Mouse (Mus musculus): ENCODE results near the gene Eprs. TPM values are rescaled to one million over a fixed set of nuclear protein-coding genes. Genes with fewer than 3 reads are reported as not detected.

Gene Eprs
- polyA plus RNA-seq, 1 experiment, result 35.6 TPM

DNA sequence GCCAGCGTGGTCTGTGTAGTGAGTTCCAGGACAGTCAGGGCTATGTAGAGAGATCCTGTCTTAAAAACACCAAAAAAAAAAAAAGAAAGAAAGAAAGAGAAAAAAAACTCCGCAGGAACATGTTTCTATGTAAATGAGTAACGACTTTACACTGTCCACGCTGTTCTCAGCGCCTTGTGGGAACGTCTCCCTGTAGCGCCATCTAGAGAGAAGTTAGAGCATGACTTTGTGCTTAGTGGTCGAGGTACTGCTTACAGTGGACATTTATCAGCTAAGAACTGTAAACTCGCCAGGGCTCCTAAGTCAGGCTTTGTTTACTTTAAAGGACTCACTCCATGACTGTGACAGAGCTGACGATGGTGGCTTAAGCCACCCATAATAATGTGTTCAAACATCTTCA, 16.7 kb upstream of the Eprs start:
- no peaks in the 10 kb centered on the region for H3K4me1 ChIP-seq (ENCODE audit: control insufficient read depth, insufficient read depth, insufficient read length, low read length)
- H3K27ac ChIP-seq (replicated peaks; ENCODE audit: low read depth, low read length), result no peak overlapping the region

GRCm38 (mm10) chr1:185349741-185350140, 13.1 kb upstream of the Eprs start:
- Histone ChIP-seq H3K4me1 (ENCODE audit: control insufficient read depth, insufficient read depth, insufficient read length, low read length) (no peaks in the 10 kb centered on the region), H3K27ac (replicated peaks; ENCODE audit: low read depth, low read length) (no peak overlapping the region), H3K4me3 (ENCODE audit: insufficient read depth, low read depth, low read length) (no peak overlapping the region)

More for the DNA sequence above, 16.7 kb upstream of the Eprs start:
- no peak overlapping the region for H3K4me3 ChIP-seq (ENCODE audit: insufficient read depth, low read depth, low read length)

- H3K4me1 ChIP-seq (ENCODE audit: control insufficient read depth, insufficient read depth, insufficient read length, low read length), result no peaks in the 10 kb centered on the region
- no peak overlapping the region for H3K4me3 ChIP-seq (ENCODE audit: insufficient read depth, low read depth, low read length)
- no peak overlapping the region for H3K27ac ChIP-seq (replicated peaks; ENCODE audit: low read depth, low read length)
These were observed 12.2 kb upstream of the Eprs start for GRCm38 (mm10) chr1:185350611-185351010.

DNA sequence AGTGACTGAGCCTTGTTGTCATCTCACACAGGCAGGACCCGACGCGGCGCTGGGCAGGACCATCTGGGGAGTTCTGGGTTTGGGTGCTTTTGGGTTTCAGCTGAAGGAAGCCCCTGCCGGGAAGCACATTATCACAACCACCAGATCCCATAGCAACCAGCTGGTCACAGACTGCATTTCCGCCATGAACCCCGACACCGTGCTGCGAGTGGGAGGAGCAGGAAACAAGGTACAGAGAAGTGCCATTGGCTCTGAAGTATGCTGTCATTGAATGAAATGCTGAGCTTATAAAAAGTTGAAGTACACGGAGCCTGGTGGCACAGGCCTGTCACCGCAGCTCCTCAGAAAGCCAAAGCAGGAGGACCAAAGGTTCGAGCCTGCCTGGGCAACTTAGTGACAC, 10.7 kb upstream of the Eprs start:
- no peak overlapping the region for H3K4me3 ChIP-seq (ENCODE audit: insufficient read depth, low read depth, low read length)

GRCm38 (mm10) chr1:185353351-185353750, 9.5 kb upstream of the Eprs start:
- Histone ChIP-seq H3K4me3 (ENCODE audit: insufficient read depth, low read depth, low read length) (no peak overlapping the region), H3K4me1 (ENCODE audit: control insufficient read depth, insufficient read depth, insufficient read length, low read length) (no peaks in the 10 kb centered on the region), H3K27ac (replicated peaks; ENCODE audit: low read depth, low read length) (no peak overlapping the region)

More for the DNA sequence above, 10.7 kb upstream of the Eprs start:
- no peak overlapping the region for H3K27ac ChIP-seq (replicated peaks; ENCODE audit: low read depth, low read length)
- no peaks in the 10 kb centered on the region for H3K4me1 ChIP-seq (ENCODE audit: control insufficient read depth, insufficient read depth, insufficient read length, low read length)

DNA sequence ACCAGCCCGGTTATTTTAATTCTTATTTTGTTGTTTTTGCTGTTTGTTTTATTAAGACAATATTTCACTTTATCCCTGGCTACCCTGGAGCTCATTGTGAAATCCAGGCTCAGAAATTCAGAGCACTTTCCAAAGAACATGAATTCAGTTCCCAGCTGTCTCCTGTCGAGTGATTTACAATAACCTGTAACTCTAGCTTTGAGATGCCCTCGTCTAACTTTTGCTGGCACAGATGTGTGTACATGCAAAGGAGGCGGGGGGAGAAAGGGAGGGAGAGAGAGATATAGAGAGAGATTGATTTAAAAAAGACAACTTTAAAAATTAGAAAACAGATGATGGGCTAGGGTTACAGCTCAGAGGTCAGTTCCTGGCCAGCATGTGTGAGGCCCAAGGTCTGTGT, 8.1 kb upstream of the Eprs start:
- H3K4me3 ChIP-seq (ENCODE audit: insufficient read depth, low read depth, low read length), result no peak overlapping the region

DNA sequence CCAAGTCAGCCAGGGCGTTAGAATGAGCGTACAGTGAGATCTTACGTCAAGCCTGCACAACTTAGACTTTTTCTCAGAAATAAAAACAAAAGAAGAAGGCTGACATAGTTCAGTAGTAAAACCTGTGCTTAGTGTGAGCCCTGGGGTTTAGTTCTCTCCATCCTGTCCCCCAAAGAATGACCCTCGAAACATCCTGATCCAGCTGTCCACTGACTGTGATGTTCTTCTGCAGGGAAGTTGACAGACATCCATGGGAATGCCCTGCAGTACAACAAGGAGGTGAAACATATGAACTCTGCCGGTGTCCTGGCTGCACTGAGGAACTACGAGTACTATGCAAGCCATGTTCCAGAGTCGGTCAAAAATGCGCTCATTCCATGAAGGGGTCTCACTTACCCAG, 6.6 kb upstream of the Eprs start:
- no peak overlapping the region for H3K4me3 ChIP-seq (ENCODE audit: insufficient read depth, low read depth, low read length)
- H3K27ac ChIP-seq (replicated peaks; ENCODE audit: low read depth, low read length), result no peak overlapping the region
- H3K4me1 ChIP-seq (ENCODE audit: control insufficient read depth, insufficient read depth, insufficient read length, low read length), result no peaks in the 10 kb centered on the region

More for the DNA sequence above, 8.1 kb upstream of the Eprs start:
- no peaks in the 10 kb centered on the region for H3K4me1 ChIP-seq (ENCODE audit: control insufficient read depth, insufficient read depth, insufficient read length, low read length)
- no peak overlapping the region for H3K27ac ChIP-seq (replicated peaks; ENCODE audit: low read depth, low read length)

GRCm38 (mm10) chr1:185358211-185358610, 4.6 kb upstream of the Eprs start:
- Histone ChIP-seq H3K27ac (replicated peaks; ENCODE audit: low read depth, low read length) (no peak overlapping the region), H3K4me3 (ENCODE audit: insufficient read depth, low read depth, low read length) (no peak overlapping the region), H3K4me1 (ENCODE audit: control insufficient read depth, insufficient read depth, insufficient read length, low read length) (no peaks in the 10 kb centered on the region)

DNA sequence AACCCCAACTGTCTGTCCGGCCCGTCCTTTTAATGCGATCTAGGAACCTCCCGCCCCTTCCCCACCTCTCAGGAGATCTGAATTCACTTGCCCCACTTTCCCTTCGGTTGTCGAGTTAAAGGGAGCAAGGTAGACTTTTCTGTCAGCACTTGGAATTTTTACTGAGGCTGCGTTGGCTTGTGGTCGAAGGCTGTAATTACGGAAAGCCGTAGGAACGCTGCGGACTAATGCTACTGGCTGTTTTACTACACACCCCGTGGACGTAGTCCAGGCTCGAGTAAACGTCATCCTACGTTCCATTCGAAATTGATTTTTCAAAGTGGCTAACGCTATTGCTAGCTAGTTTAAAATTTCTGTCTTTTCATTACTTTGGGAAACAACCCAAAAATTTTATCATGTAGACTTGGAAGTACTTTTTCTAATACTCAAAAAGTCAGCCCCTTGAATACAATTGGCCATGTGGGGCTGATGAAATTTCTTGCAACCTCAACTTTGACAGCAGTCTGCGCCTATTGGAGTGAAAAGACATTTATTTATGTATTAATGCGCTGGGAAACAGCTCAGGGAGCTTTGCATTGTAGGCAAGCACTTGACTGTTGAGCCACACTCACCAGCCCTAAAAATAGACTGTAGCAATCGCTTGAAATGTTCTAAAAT, 810 bp downstream of the Eprs start:
- Histone ChIP-seq H3K27ac (replicated peaks; ENCODE audit: low read depth, low read length) (peak overlapping the region; percentile 59), H3K4me3 (ENCODE audit: insufficient read depth, low read depth, low read length) (peak overlapping the region; percentile 78), H3K4me1 (ENCODE audit: control insufficient read depth, insufficient read depth, insufficient read length, low read length) (no peaks in the 10 kb centered on the region)

GRCm38 (mm10) chr1:185364183-185364540, 1.3 kb downstream of the Eprs start:
- peak overlapping the region; percentile 78 for H3K4me3 ChIP-seq (ENCODE audit: insufficient read depth, low read depth, low read length)
- no peak overlapping the region for H3K27ac ChIP-seq (replicated peaks; ENCODE audit: low read depth, low read length)

GRCm38 (mm10) chr1:185367383-185367782, 4.5 kb downstream of the Eprs start:
- Histone ChIP-seq H3K27ac (replicated peaks; ENCODE audit: low read depth, low read length) (no peak overlapping the region), H3K4me3 (ENCODE audit: insufficient read depth, low read depth, low read length) (no peak overlapping the region), H3K4me1 (ENCODE audit: control insufficient read depth, insufficient read depth, insufficient read length, low read length) (no peaks in the 10 kb centered on the region)

More at GRCm38 (mm10) chr1:185364183-185364540, 1.3 kb downstream of the Eprs start:
- H3K4me1 ChIP-seq (ENCODE audit: control insufficient read depth, insufficient read depth, insufficient read length, low read length), result no peaks in the 10 kb centered on the region

GRCm38 (mm10) chr1:185369979-185370378, 7.1 kb downstream of the Eprs start:
- no peaks in the 10 kb centered on the region for H3K4me1 ChIP-seq (ENCODE audit: control insufficient read depth, insufficient read depth, insufficient read length, low read length)
- H3K27ac ChIP-seq (replicated peaks; ENCODE audit: low read depth, low read length), result no peak overlapping the region
- no peak overlapping the region for H3K4me3 ChIP-seq (ENCODE audit: insufficient read depth, low read depth, low read length)

GRCm38 (mm10) chr1:185376390-185376789, 13.5 kb downstream of the Eprs start:
- Histone ChIP-seq H3K4me1 (ENCODE audit: control insufficient read depth, insufficient read depth, insufficient read length, low read length) (no peaks in the 10 kb centered on the region), H3K4me3 (ENCODE audit: insufficient read depth, low read depth, low read length) (no peak overlapping the region), H3K27ac (replicated peaks; ENCODE audit: low read depth, low read length) (no peak overlapping the region)

DNA sequence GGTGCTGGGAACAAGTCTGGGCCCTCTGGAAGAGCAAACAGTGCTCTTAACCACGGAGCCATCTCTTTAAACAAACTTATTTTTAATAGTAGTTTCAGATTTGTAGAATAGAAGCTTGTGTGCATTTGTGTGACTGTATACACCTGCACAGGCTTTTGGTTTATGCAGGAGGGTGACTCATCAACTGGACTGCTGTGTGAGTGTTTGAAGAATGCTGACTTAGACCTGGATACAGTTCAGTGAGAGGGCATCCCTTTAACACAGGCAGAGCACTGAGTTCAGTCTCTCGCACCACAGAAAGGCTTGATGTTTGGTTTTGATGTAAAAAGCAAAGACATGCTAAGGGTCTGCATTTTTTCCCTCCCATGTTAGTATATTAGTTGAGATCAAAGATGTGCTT, 14.6 kb downstream of the Eprs start:
- Histone ChIP-seq H3K4me1 (ENCODE audit: control insufficient read depth, insufficient read depth, insufficient read length, low read length) (no peaks in the 10 kb centered on the region), H3K27ac (replicated peaks; ENCODE audit: low read depth, low read length) (no peak overlapping the region), H3K4me3 (ENCODE audit: insufficient read depth, low read depth, low read length) (no peak overlapping the region)

DNA sequence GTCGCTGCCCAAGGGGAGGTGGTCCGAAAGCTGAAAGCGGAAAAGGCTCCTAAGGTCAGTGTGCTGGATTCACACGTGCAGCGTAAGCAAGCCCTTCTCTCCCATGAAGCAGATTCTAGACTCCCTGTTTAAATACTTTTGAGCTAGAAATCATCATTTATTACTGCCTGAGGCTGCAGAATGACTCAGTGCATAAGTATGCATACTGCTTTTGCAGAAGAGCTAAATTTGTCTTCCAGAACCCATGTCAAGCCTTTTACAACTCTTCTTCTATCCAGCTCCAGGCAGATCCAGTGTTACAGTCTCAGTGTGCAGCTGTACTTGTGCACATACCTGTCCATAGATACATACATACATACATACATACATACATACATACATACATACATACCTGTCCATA, 38.8 kb downstream of the Eprs start:
- Histone ChIP-seq H3K4me3 (ENCODE audit: insufficient read depth, low read depth, low read length) (no peak overlapping the region), H3K27ac (replicated peaks; ENCODE audit: low read depth, low read length) (no peak overlapping the region)

DNA sequence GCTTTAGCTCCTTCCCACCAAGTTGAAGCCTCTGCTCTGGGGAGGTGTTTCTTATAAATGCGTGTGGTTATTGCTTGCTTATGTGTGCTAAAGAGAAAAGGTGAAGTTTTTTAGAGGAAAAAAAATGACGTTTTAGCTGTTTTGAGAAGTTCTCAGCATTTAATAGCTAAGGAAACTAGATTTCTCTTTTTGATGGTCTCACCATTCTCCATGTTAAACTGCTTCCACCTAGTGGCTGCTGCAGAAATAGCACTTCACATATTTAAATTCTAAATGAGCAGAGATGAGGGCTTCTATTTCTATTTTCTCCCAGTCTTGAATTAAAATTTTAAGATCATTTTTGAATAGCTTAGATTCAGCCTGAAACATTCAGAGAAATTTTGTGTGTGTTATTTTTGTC, 41.2 kb downstream of the Eprs start:
- H3K4me3 ChIP-seq (ENCODE audit: insufficient read depth, low read depth, low read length), result no peak overlapping the region
- no peaks in the 10 kb centered on the region for H3K4me1 ChIP-seq (ENCODE audit: control insufficient read depth, insufficient read depth, insufficient read length, low read length)
- no peak overlapping the region for H3K27ac ChIP-seq (replicated peaks; ENCODE audit: low read depth, low read length)

More for the DNA sequence above, 38.8 kb downstream of the Eprs start:
- H3K4me1 ChIP-seq (ENCODE audit: control insufficient read depth, insufficient read depth, insufficient read length, low read length), result no peaks in the 10 kb centered on the region
